ENCODE assay signal across 24 mouse cellular contexts in genomic region chr4:10697225-10697836, GRCm38 (mm10).
DNase-seq lines count a peak whose midpoint lies in the region; ATAC-seq lines count a peak whose summit lies in the region.
"Had no signal": no experiment of that assay in that cellular context is flagged by ENCODE, and none has a peak within 500 bp of the region (broad histone marks: within the 10 kb centered on the region; RNA-seq: fewer than 3 reads in every experiment).

No protein-coding gene starts in this region.

- peak; percentile 7 for DNase-seq in cerebellum, adult 9-11 months
- DNase-seq in cerebellum, postnatal 25 days, result no peak
- DNase-seq in heart, postnatal 36 days, result no peak
- DNase-seq: adrenal gland, postnatal 36 days; gastrocnemius, postnatal 25 days; heart, adult 11 months; kidney, adult 9 months; kidney, postnatal 10 days; liver; lung, adult 2 months; lung, postnatal 10 days; retina, postnatal 1 day; right cerebral cortex, postnatal 14 days had no signal

- no peak overlapping the region for H3K4me2 ChIP-seq in heart, embryonic 15.5 days
- H3K4me2 ChIP-seq in hindbrain, embryonic 16.5 days (ENCODE audit: low read length), result no peak overlapping the region
- H3K4me2 ChIP-seq in hindbrain, embryonic 12.5 days (replicated peaks), result no peak overlapping the region
- no peak overlapping the region for H3K4me2 ChIP-seq in embryonic facial prominence, embryonic 15.5 days (replicated peaks)
- H3K4me2 ChIP-seq: midbrain, embryonic 13.5 days; neural tube, embryonic 15.5 days; stomach, embryonic 15.5 days had no signal

- H3K9me3 ChIP-seq in heart, embryonic 15.5 days (replicated peaks), result no peaks in the 10 kb centered on the region
- no peaks in the 10 kb centered on the region for H3K9me3 ChIP-seq in hindbrain, embryonic 16.5 days (ENCODE audit: control insufficient read depth, low read length)
- no peaks in the 10 kb centered on the region for H3K9me3 ChIP-seq in hindbrain, embryonic 12.5 days (replicated peaks)
- no peaks in the 10 kb centered on the region for H3K9me3 ChIP-seq in embryonic facial prominence, embryonic 15.5 days (replicated peaks)
- H3K9me3 ChIP-seq: midbrain, embryonic 13.5 days; neural tube, embryonic 15.5 days; stomach, embryonic 15.5 days had no signal

- peak overlapping the region; percentile 69 for H3K27ac ChIP-seq in heart, embryonic 15.5 days
- H3K27ac ChIP-seq in hindbrain, embryonic 16.5 days (ENCODE audit: low read depth, low read length), result no peak overlapping the region
- no peak overlapping the region for H3K27ac ChIP-seq in hindbrain, embryonic 12.5 days
- no peak overlapping the region for H3K27ac ChIP-seq in embryonic facial prominence, embryonic 15.5 days (replicated peaks)
- H3K27ac ChIP-seq: liver, embryonic 14.5 days; macrophage; midbrain, embryonic 13.5 days; neural tube, embryonic 15.5 days; stomach, embryonic 15.5 days had no signal

- H3K4me1 ChIP-seq in heart, embryonic 15.5 days (replicated peaks), result peaks cover 13% of the 10 kb centered on the region; the same call in 1 of the 2 replicates
- H3K4me1 ChIP-seq in hindbrain, embryonic 16.5 days (ENCODE audit: control insufficient read depth, insufficient read depth, low read depth, low read length), result no peaks in the 10 kb centered on the region
- no peaks in the 10 kb centered on the region for H3K4me1 ChIP-seq in hindbrain, embryonic 12.5 days
- H3K4me1 ChIP-seq in embryonic facial prominence, embryonic 15.5 days, result peaks cover 8% of the 10 kb centered on the region; the same call in 1 of the 2 replicates
- H3K4me1 ChIP-seq: midbrain, embryonic 13.5 days; neural tube, embryonic 15.5 days; stomach, embryonic 15.5 days had no signal

- H3K36me3 ChIP-seq in heart, embryonic 15.5 days, result no peaks in the 10 kb centered on the region
- H3K36me3 ChIP-seq in hindbrain, embryonic 16.5 days (ENCODE audit: control insufficient read depth, insufficient read depth, low read length), result no peaks in the 10 kb centered on the region
- no peaks in the 10 kb centered on the region for H3K36me3 ChIP-seq in hindbrain, embryonic 12.5 days
- no peaks in the 10 kb centered on the region for H3K36me3 ChIP-seq in embryonic facial prominence, embryonic 15.5 days
- H3K36me3 ChIP-seq: midbrain, embryonic 13.5 days; neural tube, embryonic 15.5 days; stomach, embryonic 15.5 days had no signal

- ATAC-seq in heart, embryonic 15.5 days (replicated peaks; ENCODE audit: insufficient number of reproducible peaks, insufficient read depth, low FRiP score, low read depth), result no peak; the same call in 1 of the 2 replicates
- peak; percentile 81 for ATAC-seq in hindbrain, embryonic 16.5 days
- no peak for ATAC-seq in hindbrain, embryonic 12.5 days (ENCODE audit: low FRiP score)
- ATAC-seq in embryonic facial prominence, embryonic 15.5 days (ENCODE audit: insufficient number of reproducible peaks, low FRiP score, low TSS enrichment, low read depth), result peak; percentile 31
- ATAC-seq: forebrain, embryonic 14.5 days; intestine, postnatal 0 days; midbrain, embryonic 13.5 days had no signal

- H3K27me3 ChIP-seq in heart, embryonic 15.5 days, result no peaks in the 10 kb centered on the region
- no peaks in the 10 kb centered on the region for H3K27me3 ChIP-seq in hindbrain, embryonic 16.5 days (replicated peaks; ENCODE audit: control insufficient read depth, insufficient read depth, low read length)
- no peaks in the 10 kb centered on the region for H3K27me3 ChIP-seq in hindbrain, embryonic 12.5 days
- H3K27me3 ChIP-seq in embryonic facial prominence, embryonic 15.5 days, result no peaks in the 10 kb centered on the region
- H3K27me3 ChIP-seq: midbrain, embryonic 13.5 days; neural tube, embryonic 15.5 days; stomach, embryonic 15.5 days had no signal

- no peak overlapping the region for H3K9ac ChIP-seq in heart, embryonic 15.5 days
- H3K9ac ChIP-seq in hindbrain, embryonic 16.5 days (ENCODE audit: low read depth, low read length), result no peak overlapping the region
- H3K9ac ChIP-seq in hindbrain, embryonic 12.5 days, result no peak overlapping the region
- H3K9ac ChIP-seq in embryonic facial prominence, embryonic 15.5 days, result no peak overlapping the region
- H3K9ac ChIP-seq: liver, embryonic 14.5 days; midbrain, embryonic 13.5 days; neural tube, embryonic 15.5 days; stomach, embryonic 15.5 days had no signal

- H3K4me3 ChIP-seq in heart, embryonic 15.5 days, result no peak overlapping the region
- no peak overlapping the region for H3K4me3 ChIP-seq in hindbrain, embryonic 16.5 days (ENCODE audit: low read length)
- no peak overlapping the region for H3K4me3 ChIP-seq in hindbrain, embryonic 12.5 days
- H3K4me3 ChIP-seq in embryonic facial prominence, embryonic 15.5 days (replicated peaks), result no peak overlapping the region
- H3K4me3 ChIP-seq: midbrain, embryonic 13.5 days; neural tube, embryonic 15.5 days; stomach, embryonic 15.5 days had no signal

- 42% methylated on average over 1 of the region's 1 CpGs for WGBS in heart, embryonic 15.5 days
- WGBS in hindbrain, embryonic 16.5 days, result 80% methylated on average over 1 of the region's 1 CpGs
- 86% methylated on average over 1 of the region's 1 CpGs for WGBS in hindbrain, embryonic 12.5 days
- WGBS in embryonic facial prominence, embryonic 15.5 days, result 66% methylated on average over 1 of the region's 1 CpGs

- intact Hi-C loops in heart, postnatal 36 days (cut with DNase I), result no loop called here

Comparison
In these comparisons a context has a peak if more than half of its experiments do, and no peak if none do; other contexts are left out.
1. ATAC-seq: peak in hindbrain, embryonic 16.5 days (single experiment) and embryonic facial prominence, embryonic 15.5 days (single experiment); none in heart, embryonic 15.5 days (single experiment) and hindbrain, embryonic 12.5 days (single experiment).